Mouse (Mus musculus): Measurements from ENCODE around the gene Ccdc74a.

DNA sequence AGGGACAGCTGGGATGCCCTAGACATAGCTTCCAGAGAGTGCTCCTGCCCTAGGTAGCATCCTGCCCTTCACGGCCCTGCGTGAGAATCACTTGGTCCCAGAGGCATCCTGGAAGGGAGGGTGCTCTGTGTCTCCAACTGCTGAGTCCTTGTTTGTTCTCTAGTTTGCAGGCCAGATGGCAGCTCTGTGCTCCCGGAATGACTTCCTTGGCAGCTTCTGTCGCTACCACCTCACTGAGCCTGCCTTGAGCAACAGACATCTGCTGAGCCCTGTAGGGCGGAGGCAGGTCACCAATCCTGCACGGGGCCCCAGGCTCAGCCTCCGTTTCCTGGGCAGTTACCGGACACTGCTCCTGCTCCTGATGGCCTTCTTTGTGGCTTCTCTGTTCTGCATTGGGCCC, 4.0 kb upstream of the Ccdc74a start:
- TF ChIP-seq CTCF (IDR thresholded peaks at IDR 0.05; ENCODE audit: low read depth, low read length) (no peak), POLR2A (IDR thresholded peaks at IDR 0.05; ENCODE audit: insufficient read depth, low read length) (no peak)
